Mouse (Mus musculus): ENCODE measurements at regions not wholly inside any gene's neighbourhood (a gene's known extent, or its start where the extent isn't known, plus 50 kb on each side); places are given as distances from the start of the nearest gene placed in this dataset.

GRCm38 (mm10) chr16:21274012-21274528, 69.5 kb downstream of the Ephb3 start:
- DNase-seq = peak; percentile 34

DNA sequence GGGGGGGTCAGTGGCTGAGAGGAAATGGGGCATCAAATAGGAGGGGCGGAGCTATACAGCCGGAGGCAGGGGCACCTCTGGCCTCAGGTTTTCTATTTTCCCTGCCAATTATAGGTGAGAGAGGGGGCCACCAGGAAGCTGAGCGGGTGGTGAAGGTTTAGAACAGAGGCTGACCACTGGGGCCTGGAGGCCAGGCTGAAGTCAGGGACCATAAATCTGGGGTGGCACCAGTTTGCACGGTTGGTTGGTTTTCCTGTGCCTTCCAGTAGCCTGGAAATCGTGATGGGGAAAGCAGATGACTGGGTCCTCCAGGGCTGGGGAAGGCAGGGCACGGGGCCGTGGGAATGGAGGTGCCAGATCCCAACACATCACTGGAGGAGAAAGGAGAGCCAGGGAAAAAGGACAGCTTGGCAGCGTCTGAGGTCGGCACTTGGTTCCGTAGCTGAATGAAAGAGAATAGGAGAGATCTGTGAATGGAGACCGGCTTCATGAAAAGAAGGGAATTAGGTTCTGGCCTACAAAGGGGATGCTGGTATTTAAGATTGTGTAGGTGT, 73.3 kb downstream of the Ephb3 start:
- peak; percentile 43 for DNase-seq

GRCm38 (mm10) chr16:21278387-21278786, 73.8 kb downstream of the Ephb3 start:
- no peak for DNase-seq

GRCm38 (mm10) chr16:21280200-21280627, 75.7 kb downstream of the Ephb3 start:
- no peak for DNase-seq

- no peak for DNase-seq
These were observed 77.6 kb downstream of the Ephb3 start for GRCm38 (mm10) chr16:21281958-21282730.

DNA sequence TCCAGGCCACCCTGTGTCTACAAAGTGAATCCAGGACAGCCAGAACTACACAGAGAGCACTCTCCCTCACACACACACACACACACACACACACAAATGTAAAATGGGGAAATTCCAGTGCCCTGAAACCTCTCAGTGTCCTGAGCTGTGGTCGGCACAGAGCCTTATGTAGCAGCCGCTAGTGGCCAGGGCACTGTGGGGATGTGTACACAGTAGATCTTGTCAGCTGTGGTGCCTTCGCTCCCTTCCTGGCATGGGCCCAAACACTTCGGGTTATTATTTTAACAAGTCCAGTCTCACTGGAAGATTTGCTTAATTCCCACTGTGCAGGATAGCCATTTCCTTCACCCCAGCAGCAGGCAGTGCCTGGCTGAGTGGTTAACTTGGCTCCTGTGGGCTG, 81.5 kb downstream of the Ephb3 start:
- DNase-seq = no peak

- peak; percentile 20 for DNase-seq
These were observed 85.0 kb downstream of the Ephb3 start for GRCm38 (mm10) chr16:21289528-21289927.

DNA sequence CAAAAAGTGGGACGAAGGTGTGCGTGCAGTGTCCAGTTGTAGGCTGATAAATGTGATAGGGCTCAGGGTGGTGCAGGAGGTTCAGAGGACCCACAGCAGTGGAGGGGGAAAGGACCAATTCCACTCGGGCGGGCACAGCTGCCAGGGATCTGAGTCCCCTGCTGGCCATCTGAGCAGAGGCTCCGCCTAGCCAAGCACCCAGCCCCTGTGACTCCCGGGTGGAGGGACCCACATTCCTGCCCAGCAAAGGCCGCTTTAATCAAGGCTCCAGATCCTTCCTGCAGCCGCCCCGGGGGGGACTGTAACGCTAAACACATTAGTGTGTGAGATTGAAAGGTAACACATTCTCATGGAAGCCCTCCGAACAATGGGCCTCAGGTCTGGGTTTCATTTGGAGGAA, 88.5 kb downstream of the Ephb3 start:
- DNase-seq = no peak

GRCm38 (mm10) chr16:21293569-21293968, 89.0 kb downstream of the Ephb3 start:
- no peak for DNase-seq

GRCm38 (mm10) chr16:21294677-21295411, 90.3 kb downstream of the Ephb3 start:
- no peak for DNase-seq

DNA sequence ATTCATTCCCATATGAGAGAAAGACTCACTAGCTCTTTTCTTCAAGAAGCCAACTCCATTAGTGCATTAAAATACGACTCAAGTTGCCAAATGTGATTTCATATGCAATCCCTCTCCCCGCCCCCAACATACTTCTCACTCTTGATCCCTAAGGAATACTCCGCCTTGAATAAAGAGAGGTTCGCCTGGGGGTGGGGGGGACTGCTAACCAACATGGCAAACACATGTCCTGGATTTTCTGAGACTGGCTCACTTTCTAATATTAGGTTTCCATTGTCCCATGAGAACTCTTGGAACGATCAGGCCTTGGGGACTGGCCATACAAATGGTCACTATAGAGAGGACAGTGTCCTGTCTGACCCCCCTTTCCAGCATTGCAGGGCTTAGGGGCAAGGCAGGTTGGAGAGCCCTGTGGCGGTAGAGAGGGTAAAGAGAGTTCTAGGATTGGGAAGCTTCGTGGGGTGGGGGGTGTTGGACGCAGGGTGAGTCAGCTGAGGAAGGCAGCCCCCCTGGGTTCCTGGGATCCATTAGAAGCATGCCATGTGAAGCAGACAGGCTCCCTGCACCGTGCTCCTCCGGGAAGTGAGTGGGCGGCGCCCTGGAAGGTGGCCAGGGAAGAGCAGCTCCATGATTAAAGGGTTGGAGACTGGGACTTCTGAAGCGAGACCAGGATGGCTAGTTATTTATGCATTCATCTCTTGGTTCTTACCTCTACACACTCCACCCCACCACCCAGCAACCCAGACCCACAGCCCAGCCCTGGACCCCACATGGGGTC, 91.6 kb downstream of the Ephb3 start:
- DNase-seq = no peak

- no peak for DNase-seq
These were observed 92.2 kb downstream of the Ephb3 start for GRCm38 (mm10) chr16:21296786-21297185.

GRCm38 (mm10) chr16:21298866-21299265, 94.3 kb downstream of the Ephb3 start:
- DNase-seq = no peak

DNA sequence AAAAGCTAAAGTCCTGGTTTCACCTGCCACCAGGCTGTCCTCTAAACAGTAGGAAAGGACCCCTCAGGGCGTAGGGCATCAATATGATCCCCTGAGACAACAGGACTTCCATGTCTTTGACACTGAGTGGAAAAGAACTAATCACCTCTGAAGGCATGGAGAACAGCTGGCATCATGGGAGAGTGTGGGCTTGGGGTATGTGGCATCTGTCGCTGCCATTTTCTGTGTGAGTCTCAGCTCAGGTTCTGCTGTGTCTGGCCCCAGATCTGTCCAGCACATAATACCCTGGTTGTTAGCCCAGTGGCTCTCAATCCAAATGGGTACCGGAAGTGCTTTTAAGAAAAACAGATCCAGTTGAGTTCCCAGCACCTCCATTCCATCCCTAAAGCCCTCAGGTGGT, 101.3 kb downstream of the Ephb3 start:
- DNase-seq = no peak

- no peak for DNase-seq
These were observed 104.0 kb downstream of the Ephb3 start for GRCm38 (mm10) chr16:21308513-21308912.

GRCm38 (mm10) chr16:21310636-21311615, 106.4 kb downstream of the Ephb3 start:
- DNase-seq = peak; percentile 47

DNA sequence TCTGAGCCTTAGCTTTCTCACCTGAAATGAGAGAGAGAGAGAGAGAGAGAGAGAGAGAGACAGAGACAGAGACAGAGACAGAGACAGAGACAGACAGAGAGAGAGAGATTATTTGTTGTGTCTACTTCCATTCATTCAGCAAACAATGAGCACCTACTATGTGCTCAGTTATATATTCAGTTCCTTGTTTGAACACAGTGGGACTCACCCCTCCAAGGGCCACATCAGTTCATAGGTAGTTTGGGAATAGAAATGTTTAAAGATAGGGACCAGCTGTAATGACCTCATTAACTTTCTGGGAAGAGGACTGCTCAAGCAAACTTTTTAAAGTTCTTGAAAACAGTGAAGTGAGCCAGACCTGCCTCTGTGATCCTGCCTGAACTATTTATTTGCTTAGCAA, 107.2 kb downstream of the Ephb3 start:
- DNase-seq = no peak

GRCm38 (mm10) chr16:21315751-21316151, 107.2 kb upstream of the Vps8 start:
- no peak for DNase-seq

DNA sequence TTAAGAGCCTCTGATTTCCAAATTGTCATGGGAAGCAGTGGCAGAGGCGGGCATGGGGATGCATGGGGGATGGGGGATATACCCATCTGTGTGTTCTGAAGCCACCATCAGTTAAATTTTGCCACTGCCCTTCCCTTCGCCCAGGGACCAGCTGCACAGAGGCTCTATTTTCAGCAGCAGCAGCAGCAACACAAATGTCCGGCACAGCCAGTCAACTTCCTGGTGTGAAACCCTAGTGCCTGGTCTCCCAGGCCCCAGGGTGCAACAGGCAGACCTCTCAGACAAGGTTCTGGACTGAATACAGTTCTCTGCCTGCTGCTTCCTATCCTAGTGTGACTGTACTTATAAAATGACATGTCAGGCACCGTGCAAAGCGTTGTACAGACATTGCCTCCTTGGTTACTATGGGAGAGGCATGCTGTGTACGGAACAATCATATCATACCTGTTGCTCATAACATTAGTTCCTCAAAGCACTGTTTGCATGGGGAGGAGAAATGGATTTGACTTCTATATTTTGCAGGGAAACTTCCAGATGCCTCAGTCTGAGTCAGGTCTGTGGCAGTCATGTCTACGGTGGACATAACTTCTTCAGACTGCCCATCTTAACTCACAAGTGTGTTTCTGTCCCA, 104.8 kb upstream of the Vps8 start:
- DNase-seq = no peak

- no peak for DNase-seq
These were observed 104.1 kb upstream of the Vps8 start for GRCm38 (mm10) chr16:21318640-21319365.

All from kidney, adult 9 months (tissue).